Mouse (Mus musculus): ENCODE results near the gene Pgm2.

The Pgm2 gene

GRCm38 (mm10) chr5:64092748-64093292 lies at the start of gene Pgm2:
TSS of gene Pgm2 (plus strand) at chr5:64092950.
- peak; percentile 80 for DNase-seq

- DNase-seq, result no peak
These were observed 48.9 kb upstream of the Pgm2 start for GRCm38 (mm10) chr5:64043694-64044453.

- DNase-seq, result no peak
These were observed 48.0 kb upstream of the Pgm2 start for GRCm38 (mm10) chr5:64044790-64045189.

- peak; percentile 56 for DNase-seq
These were observed 47.2 kb upstream of the Pgm2 start for GRCm38 (mm10) chr5:64045502-64045901.

- no peak for DNase-seq
These were observed 45.8 kb upstream of the Pgm2 start for GRCm38 (mm10) chr5:64046995-64047394.

GRCm38 (mm10) chr5:64047921-64048320 lies 44.8 kb upstream of the Pgm2 start:
- DNase-seq, result no peak

GRCm38 (mm10) chr5:64048605-64049004 lies 44.1 kb upstream of the Pgm2 start:
- DNase-seq, result no peak

- no peak for DNase-seq
These were observed 43.5 kb upstream of the Pgm2 start for GRCm38 (mm10) chr5:64049256-64049655.

- no peak for DNase-seq
These were observed 39.7 kb upstream of the Pgm2 start for GRCm38 (mm10) chr5:64053010-64053409.

GRCm38 (mm10) chr5:64056210-64056609 lies 36.5 kb upstream of the Pgm2 start:
- no peak for DNase-seq

GRCm38 (mm10) chr5:64060881-64061280 lies 31.9 kb upstream of the Pgm2 start:
- no peak for DNase-seq

- no peak for DNase-seq
These were observed 31.1 kb upstream of the Pgm2 start for GRCm38 (mm10) chr5:64061643-64062042.

- DNase-seq, result no peak
These were observed 29.7 kb upstream of the Pgm2 start for GRCm38 (mm10) chr5:64062882-64063621.

- DNase-seq, result no peak
These were observed 29.0 kb upstream of the Pgm2 start for GRCm38 (mm10) chr5:64063622-64064355.

- DNase-seq, result no peak
These were observed 28.3 kb upstream of the Pgm2 start for GRCm38 (mm10) chr5:64064401-64064800.

- no peak for DNase-seq
These were observed 27.2 kb upstream of the Pgm2 start for GRCm38 (mm10) chr5:64065497-64066046.

GRCm38 (mm10) chr5:64066159-64066558 lies 26.6 kb upstream of the Pgm2 start:
- no peak for DNase-seq

- no peak for DNase-seq
These were observed 25.2 kb upstream of the Pgm2 start for GRCm38 (mm10) chr5:64067576-64067975.

GRCm38 (mm10) chr5:64070081-64070673 lies 22.6 kb upstream of the Pgm2 start:
- DNase-seq, result peak; percentile 83

- no peak for DNase-seq
These were observed 21.8 kb upstream of the Pgm2 start for GRCm38 (mm10) chr5:64070742-64071476.

GRCm38 (mm10) chr5:64074455-64074854 lies 18.3 kb upstream of the Pgm2 start:
- no peak for DNase-seq

GRCm38 (mm10) chr5:64075506-64075905 lies 17.2 kb upstream of the Pgm2 start:
- peak; percentile 44 for DNase-seq
